Mouse (Mus musculus): ENCODE data around the gene Gm20388. TPM values are rescaled to one million over a fixed set of nuclear protein-coding genes. Genes with fewer than 3 reads are reported as not detected.

Gm20388 gene
- polyA plus RNA-seq, 1 experiment, result 18.7 TPM

DNA sequence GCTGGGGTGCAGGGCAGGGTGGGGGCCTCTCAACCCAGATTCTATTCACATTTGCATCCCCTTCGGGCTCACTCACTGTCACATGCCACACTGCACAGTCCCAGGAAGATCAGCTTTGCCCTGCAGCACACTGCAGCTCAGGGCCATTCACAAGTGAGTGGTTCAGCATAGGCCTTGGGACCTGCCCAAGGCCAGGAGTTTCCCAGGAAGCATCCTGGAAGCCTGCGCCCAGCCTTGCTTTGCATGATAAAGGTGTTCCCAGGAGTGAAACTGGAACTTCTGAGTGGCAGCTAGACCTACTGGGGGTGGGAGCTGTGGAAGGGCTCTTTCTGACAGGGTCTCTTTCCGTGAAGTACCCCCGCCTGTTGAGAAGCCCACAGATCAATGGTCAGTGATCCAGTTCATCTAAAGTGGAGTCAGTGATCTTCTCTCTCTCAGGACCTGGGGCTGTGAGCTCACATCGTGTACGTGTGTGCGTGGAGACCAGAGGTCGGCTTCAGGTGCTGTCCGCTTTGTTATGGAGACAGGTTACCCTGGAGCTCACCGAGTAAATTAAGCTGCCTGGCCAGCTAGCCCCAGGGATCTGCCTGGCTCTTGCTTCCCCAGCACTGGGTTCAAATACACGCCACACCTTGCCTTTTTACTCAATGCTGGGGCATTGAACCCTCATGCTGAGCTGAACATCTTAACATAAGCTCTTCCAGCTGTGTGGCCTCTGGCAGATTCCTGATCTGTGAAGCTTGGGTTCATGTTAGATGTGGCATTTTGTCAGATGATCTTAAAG, 2318.3 kb downstream of the Gm20388 start:
- DNase-seq, result no peak
- no peaks in the 10 kb centered on the region for H3K27me3 ChIP-seq (ENCODE audit: control insufficient read depth, insufficient read depth, low read length)
- 96% methylated on average over 11 of the region's 11 CpGs for whole genome bisulfite sequencing
- no peak overlapping the region for H3K27ac ChIP-seq (ENCODE audit: insufficient read depth, low read length)
- peaks cover 3% of the 10 kb centered on the region; the same call in 1 of the 2 replicates for H3K4me1 ChIP-seq (ENCODE audit: control insufficient read depth, insufficient read depth, low read length)
- TF ChIP-seq CTCF (IDR thresholded peaks at IDR 0.05; ENCODE audit: borderline replicate concordance, insufficient read depth, low read depth, low read length) (no peak), POLR2A (IDR thresholded peaks at IDR 0.05; ENCODE audit: borderline replicate concordance, insufficient read depth, low read length) (no peak)
- H3K4me3 ChIP-seq (replicated peaks; ENCODE audit: insufficient read depth, low read depth, low read length), result no peak overlapping the region

DNA sequence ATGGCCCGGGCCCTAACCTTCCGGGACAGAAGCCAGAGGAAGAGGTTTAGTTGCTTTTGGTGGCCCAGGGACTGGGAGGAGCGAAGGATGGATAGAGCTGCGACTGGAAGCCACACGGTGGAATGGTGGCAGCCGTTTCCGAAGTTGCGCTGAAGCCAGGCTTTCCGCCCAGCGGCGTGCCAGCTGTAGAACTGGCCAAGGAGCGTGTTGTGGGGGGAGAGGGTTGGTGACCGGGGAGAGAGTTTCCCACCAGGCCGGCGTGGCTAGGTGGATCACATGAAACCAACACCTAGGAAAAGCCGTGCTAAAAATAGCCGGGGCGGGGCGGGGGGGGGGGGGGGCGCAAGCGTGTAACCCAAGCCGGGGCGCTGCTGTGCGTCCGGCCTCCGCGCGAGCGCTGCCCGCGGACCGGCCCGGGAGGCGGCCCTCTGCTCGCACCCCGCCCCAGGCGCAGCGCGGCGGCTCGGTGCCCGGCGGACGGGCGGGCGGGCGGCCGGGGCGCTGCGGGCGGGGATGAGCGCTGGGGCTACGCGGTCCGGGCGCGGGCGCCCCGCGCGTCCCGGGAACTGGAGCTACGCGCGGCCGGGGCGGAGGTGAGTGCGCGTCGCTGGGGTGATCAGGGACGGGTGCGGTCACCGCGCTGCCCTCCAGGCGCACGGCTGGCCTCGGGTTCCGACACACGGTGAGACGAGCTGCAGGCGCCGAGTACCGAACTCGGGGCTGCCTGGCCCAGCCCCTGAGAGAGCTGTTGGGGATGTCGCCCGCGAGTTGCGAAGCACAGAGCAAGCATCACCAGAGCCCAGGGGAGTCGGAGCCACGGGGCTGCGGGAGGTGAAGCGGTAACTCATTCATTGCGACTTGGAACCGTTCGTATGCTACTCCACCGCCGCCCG, 2319.4 kb downstream of the Gm20388 start:
- 2% methylated on average over 94 of the region's 98 CpGs for WGBS
- TF ChIP-seq POLR2A (IDR thresholded peaks at IDR 0.05; ENCODE audit: borderline replicate concordance, insufficient read depth, low read length), result no peak
- TF ChIP-seq CTCF (IDR thresholded peaks at IDR 0.05; ENCODE audit: borderline replicate concordance, insufficient read depth, low read depth, low read length), result no peak
- H3K4me3 ChIP-seq (replicated peaks; ENCODE audit: insufficient read depth, low read depth, low read length), result peak overlapping the region; percentile 56
- no peak overlapping the region for H3K27ac ChIP-seq (ENCODE audit: insufficient read depth, low read length)
- no peaks in the 10 kb centered on the region for H3K27me3 ChIP-seq (ENCODE audit: control insufficient read depth, insufficient read depth, low read length)
- peak; percentile 49 to 53 for DNase-seq
- H3K4me1 ChIP-seq (ENCODE audit: control insufficient read depth, insufficient read depth, low read length), result peaks cover 9% of the 10 kb centered on the region; the same call in 1 of the 2 replicates

DNA sequence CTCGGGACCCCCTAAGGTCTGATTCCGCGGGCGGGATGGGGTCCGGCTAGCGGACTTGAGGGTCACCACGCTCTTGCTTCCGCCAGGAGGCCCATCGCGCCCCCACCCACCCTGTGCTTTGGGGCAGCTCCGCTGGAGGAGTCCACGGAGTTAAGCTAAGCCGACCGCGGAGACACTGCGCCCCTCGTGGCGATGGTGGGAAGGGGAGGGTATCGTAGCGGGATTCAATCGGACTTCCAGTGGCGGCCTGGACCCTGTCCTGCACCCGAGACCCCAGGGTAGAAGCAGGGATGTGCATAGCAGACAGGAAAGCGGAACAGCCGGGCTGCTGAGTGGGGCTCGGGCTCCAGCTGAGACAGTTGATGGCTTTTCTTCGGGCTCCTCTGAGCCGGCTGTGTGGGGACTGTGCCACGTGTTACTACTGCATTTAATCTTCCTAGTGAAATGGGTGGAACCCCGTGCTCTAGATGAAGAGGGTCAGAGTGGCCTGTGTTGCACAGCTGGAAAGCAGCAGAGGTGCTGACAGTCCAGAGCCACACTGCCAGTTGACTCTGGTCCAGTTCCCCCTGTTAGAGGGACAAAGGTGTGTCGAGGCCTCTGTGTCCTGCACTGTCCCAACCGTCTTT, 2320.2 kb downstream of the Gm20388 start:
- Histone ChIP-seq H3K4me3 (replicated peaks; ENCODE audit: insufficient read depth, low read depth, low read length) (peak overlapping the region; percentile 56), H3K27me3 (ENCODE audit: control insufficient read depth, insufficient read depth, low read length) (no peaks in the 10 kb centered on the region), H3K4me1 (ENCODE audit: control insufficient read depth, insufficient read depth, low read length) (peaks cover 9% of the 10 kb centered on the region; the same call in 1 of the 2 replicates), H3K27ac (ENCODE audit: insufficient read depth, low read length) (no peak overlapping the region)
- 6% methylated on average over 32 of the region's 32 CpGs for WGBS
- TF ChIP-seq POLR2A (IDR thresholded peaks at IDR 0.05; ENCODE audit: borderline replicate concordance, insufficient read depth, low read length) (no peak), CTCF (IDR thresholded peaks at IDR 0.05; ENCODE audit: borderline replicate concordance, insufficient read depth, low read depth, low read length) (peak; percentile 79)
- DNase-seq, result peak; percentile 74 to 86

DNA sequence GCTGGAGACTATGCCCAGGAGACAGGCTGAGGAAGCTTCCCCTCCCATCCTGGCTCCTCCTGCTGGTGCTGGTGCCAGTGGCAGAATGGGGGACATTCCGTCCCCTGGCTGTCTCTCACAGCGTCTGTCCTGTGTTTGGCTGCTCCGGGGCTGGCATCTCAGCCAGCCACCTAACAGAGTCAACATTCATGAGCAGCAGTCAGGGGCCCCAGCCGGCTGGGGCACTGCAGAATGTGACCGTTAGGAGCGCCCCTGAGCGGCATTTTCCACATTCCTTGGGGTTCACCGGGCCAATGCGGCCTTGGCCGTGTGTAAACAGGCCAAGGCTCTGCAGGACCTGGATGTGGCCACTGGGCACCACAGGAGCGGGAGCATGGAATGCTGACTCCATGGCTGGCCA, 2323.4 kb downstream of the Gm20388 start:
- H3K27ac ChIP-seq (ENCODE audit: insufficient read depth, low read length), result no peak overlapping the region
- 19% methylated on average over 11 of the region's 11 CpGs for WGBS
- peaks cover 9% of the 10 kb centered on the region; the same call in 1 of the 2 replicates for H3K4me1 ChIP-seq (ENCODE audit: control insufficient read depth, insufficient read depth, low read length)
- DNase-seq, result peak; percentile 45 to 56
- H3K4me3 ChIP-seq (replicated peaks; ENCODE audit: insufficient read depth, low read depth, low read length), result no peak overlapping the region
- TF ChIP-seq POLR2A (IDR thresholded peaks at IDR 0.05; ENCODE audit: borderline replicate concordance, insufficient read depth, low read length) (no peak), CTCF (IDR thresholded peaks at IDR 0.05; ENCODE audit: borderline replicate concordance, insufficient read depth, low read depth, low read length) (peak; percentile 31; the same call in 1 of the 2 replicates)
- no peaks in the 10 kb centered on the region for H3K27me3 ChIP-seq (ENCODE audit: control insufficient read depth, insufficient read depth, low read length)

DNA sequence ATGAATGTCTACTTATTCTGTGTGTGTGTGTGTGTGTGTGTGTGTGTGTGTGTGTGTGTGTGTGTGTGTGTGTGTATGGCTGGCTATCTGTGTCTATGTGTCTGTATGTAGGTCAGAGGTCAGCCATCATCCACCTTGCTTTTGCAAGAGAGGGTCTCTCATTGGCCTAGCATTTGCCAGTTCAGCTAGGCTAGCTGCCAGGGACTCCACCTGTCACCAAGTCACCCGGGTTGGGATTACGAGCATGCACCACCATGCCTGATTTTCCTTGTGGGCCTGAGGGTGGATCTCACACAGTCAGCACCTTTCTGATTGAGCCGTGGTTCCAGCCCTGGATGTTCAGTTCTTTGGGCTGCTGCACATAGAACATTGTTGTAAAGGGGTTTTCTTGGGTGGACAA, 2325.9 kb downstream of the Gm20388 start:
- Histone ChIP-seq H3K27ac (ENCODE audit: insufficient read depth, low read length) (no peak overlapping the region), H3K27me3 (ENCODE audit: control insufficient read depth, insufficient read depth, low read length) (no peaks in the 10 kb centered on the region), H3K4me1 (ENCODE audit: control insufficient read depth, insufficient read depth, low read length) (peaks cover 20% of the 10 kb centered on the region; the same call in 1 of the 2 replicates), H3K4me3 (replicated peaks; ENCODE audit: insufficient read depth, low read depth, low read length) (no peak overlapping the region)
- TF ChIP-seq POLR2A (IDR thresholded peaks at IDR 0.05; ENCODE audit: borderline replicate concordance, insufficient read depth, low read length), result no peak
- TF ChIP-seq CTCF (IDR thresholded peaks at IDR 0.05; ENCODE audit: borderline replicate concordance, insufficient read depth, low read depth, low read length), result no peak
- no peak for DNase-seq
- 64% methylated on average over 3 of the region's 3 CpGs for WGBS

- 86% methylated on average over 11 of the region's 11 CpGs for WGBS
- Histone ChIP-seq H3K27ac (ENCODE audit: insufficient read depth, low read length) (no peak overlapping the region), H3K4me1 (ENCODE audit: control insufficient read depth, insufficient read depth, low read length) (peaks cover 20% of the 10 kb centered on the region; the same call in 1 of the 2 replicates), H3K4me3 (replicated peaks; ENCODE audit: insufficient read depth, low read depth, low read length) (no peak overlapping the region), H3K27me3 (ENCODE audit: control insufficient read depth, insufficient read depth, low read length) (no peaks in the 10 kb centered on the region)
- DNase-seq, result no peak
- no peak for TF ChIP-seq CTCF (IDR thresholded peaks at IDR 0.05; ENCODE audit: borderline replicate concordance, insufficient read depth, low read depth, low read length)
- no peak for TF ChIP-seq POLR2A (IDR thresholded peaks at IDR 0.05; ENCODE audit: borderline replicate concordance, insufficient read depth, low read length)
Observed at GRCm38 (mm10) chr8:122238225-122238624, 2327.6 kb downstream of the Gm20388 start.

DNA sequence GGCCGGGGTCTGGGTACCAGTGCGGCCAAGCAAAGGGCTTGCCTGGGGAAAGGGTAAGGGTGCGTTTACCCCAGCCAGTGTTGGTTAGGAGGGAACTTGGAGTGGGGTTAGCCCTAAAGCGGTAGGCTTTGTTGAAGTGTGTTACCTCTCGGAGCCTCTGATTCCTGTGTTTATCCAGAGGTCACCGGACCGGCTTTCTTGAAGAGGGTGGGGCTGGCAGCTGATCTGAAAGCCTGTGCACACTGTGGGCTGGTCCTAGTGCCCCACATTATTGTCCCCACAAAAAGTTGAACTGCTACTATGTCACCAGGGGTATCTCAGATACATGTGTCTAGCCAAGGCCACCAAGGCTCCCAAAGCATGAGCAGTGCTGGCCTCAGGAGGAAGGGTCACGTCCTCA, 2328.1 kb downstream of the Gm20388 start:
- Histone ChIP-seq H3K27ac (ENCODE audit: insufficient read depth, low read length) (no peak overlapping the region), H3K4me1 (ENCODE audit: control insufficient read depth, insufficient read depth, low read length) (peaks cover 19% of the 10 kb centered on the region; the same call in 1 of the 2 replicates), H3K27me3 (ENCODE audit: control insufficient read depth, insufficient read depth, low read length) (no peaks in the 10 kb centered on the region), H3K4me3 (replicated peaks; ENCODE audit: insufficient read depth, low read depth, low read length) (no peak overlapping the region)
- no peak for TF ChIP-seq CTCF (IDR thresholded peaks at IDR 0.05; ENCODE audit: borderline replicate concordance, insufficient read depth, low read depth, low read length)
- no peak for TF ChIP-seq POLR2A (IDR thresholded peaks at IDR 0.05; ENCODE audit: borderline replicate concordance, insufficient read depth, low read length)
- DNase-seq, result no peak
- WGBS, result 86% methylated on average over 8 of the region's 8 CpGs
